Mouse (Mus musculus): ENCODE results near the gene Nudt7.

GRCm38 (mm10) chr8:114176721-114177120 lies 43.4 kb downstream of the Nudt7 start:
- TF ChIP-seq MAZ (IDR thresholded peaks at IDR 0.05; ENCODE audit: low read depth, low read length) (no peak), ZKSCAN1 (IDR thresholded peaks at IDR 0.05; ENCODE audit: borderline replicate concordance, low read depth, low read length) (no peak), NRF1 (IDR thresholded peaks at IDR 0.05; ENCODE audit: low read depth, low read length) (no peak), POLR2A (IDR thresholded peaks at IDR 0.05; ENCODE audit: low read depth, low read length) (no peak), HCFC1 (IDR thresholded peaks at IDR 0.05; ENCODE audit: low read depth, low read length) (no peak)

Data from CH12.LX (cell line).